Mouse (Mus musculus): ENCODE results near the gene Tor1aip1. TPM values are rescaled to one million over a fixed set of nuclear protein-coding genes. Genes with fewer than 3 reads are reported as not detected.

Tor1aip1 gene
- total RNA-seq, 2 experiments from 2014 or later: 28.5 to 31.2 TPM

- no peak overlapping the region for H3K4me3 ChIP-seq
Measured at GRCm38 (mm10) chr1:156027849-156028248, 8.4 kb downstream of the Tor1aip1 start.

GRCm38 (mm10) chr1:156024831-156025503 lies 11.3 kb downstream of the Tor1aip1 start:
- H3K4me3 ChIP-seq: no peak overlapping the region
- peak in 1 of 2 experiments; percentile 17 for DNase-seq (ENCODE audit: extremely low spot score in 1 of 2, low spot score in 2 of 2)
- intact Hi-C loops (cut with DNase I): no loop called here
- TF ChIP-seq CTCF (IDR thresholded peaks at IDR 0.05): no peak
- no peak overlapping the region for H3K27ac ChIP-seq

More at GRCm38 (mm10) chr1:156027849-156028248, 8.4 kb downstream of the Tor1aip1 start:
- no peak for DNase-seq (ENCODE audit: extremely low spot score in 1 of 2, low spot score in 2 of 2)
- TF ChIP-seq CTCF (IDR thresholded peaks at IDR 0.05): no peak
- H3K27ac ChIP-seq: no peak overlapping the region
- intact Hi-C loops (cut with DNase I): no loop called here

DNA sequence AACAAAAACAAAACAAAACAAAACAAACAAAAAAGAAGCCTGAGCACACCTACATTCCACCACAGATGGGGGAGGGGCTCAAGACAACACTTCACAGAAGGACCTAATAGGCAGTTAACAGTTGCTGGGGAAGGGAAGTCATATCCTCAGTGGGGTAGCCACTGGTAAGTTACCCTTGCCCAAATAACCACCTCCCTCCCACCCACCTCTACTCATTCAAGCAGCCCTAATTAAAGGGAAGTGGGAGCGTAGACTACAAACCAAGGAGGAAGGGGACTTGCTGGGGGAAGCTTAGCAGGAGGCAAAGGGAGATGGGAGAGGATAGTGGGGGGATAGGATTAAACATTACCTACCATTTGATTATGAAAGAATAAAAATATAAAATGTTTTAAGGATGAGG lies 15.9 kb downstream of the Tor1aip1 start:
- TF ChIP-seq CTCF (IDR thresholded peaks at IDR 0.05): no peak
- intact Hi-C loops (cut with DNase I): no loop called here
- no peak for DNase-seq (ENCODE audit: extremely low spot score in 1 of 2, low spot score in 2 of 2)
- Histone ChIP-seq H3K4me3 (no peak overlapping the region), H3K27ac (no peak overlapping the region)

DNA sequence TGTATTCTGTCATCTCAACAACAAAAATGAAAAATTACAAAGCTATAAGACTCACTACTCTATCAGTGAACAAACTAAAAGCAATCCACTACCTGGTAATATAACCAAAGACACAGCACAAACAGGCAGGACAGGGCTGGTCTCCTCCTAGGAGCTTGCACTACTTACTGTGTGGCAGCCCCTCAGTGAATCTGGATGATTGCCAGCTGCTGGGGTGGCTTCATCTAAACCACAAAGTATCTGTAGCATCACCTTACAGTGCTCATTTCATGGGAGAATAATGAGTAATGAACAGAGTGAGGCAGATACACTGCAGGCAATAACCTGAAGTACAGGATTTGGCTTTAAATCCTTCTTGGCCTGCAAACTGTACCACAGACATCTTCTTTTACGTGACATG lies 16.5 kb downstream of the Tor1aip1 start:
- intact Hi-C loops (cut with DNase I): no loop called here
- no peak overlapping the region for H3K27ac ChIP-seq
- no peak for TF ChIP-seq CTCF (IDR thresholded peaks at IDR 0.05)
- no peak overlapping the region for H3K4me3 ChIP-seq
- DNase-seq (ENCODE audit: extremely low spot score in 1 of 2, low spot score in 2 of 2): no peak

DNA sequence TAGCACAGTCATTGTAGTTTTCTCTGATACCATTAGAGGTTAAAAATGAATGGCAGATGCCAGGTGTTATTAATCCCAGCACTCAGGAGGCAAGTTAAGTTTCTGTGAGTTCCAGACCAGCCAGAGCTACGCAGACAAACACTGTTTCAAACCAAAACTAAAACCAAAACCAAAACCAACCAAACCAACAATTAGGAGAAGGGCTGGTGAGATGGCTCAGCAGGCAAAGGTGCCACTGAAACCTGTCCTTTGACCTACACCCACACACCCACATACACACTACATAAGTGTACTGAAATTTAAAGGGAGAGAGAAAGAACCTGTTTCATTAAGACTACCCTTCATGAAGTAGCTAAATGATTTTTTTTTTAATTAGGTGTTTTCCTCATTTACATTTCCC lies 27.3 kb downstream of the Tor1aip1 start:
- Histone ChIP-seq H3K4me3 (no peak overlapping the region), H3K27ac (no peak overlapping the region)
- intact Hi-C loops (cut with DNase I): no loop called here
- no peak for DNase-seq (ENCODE audit: extremely low spot score in 1 of 2, low spot score in 2 of 2)
- TF ChIP-seq CTCF (IDR thresholded peaks at IDR 0.05): no peak

GRCm38 (mm10) chr1:156005906-156006305 lies 30.4 kb downstream of the Tor1aip1 start:
- H3K27ac ChIP-seq: no peak overlapping the region
- intact Hi-C loops (cut with DNase I): no loop called here
- H3K4me3 ChIP-seq: no peak overlapping the region
- DNase-seq (ENCODE audit: extremely low spot score in 1 of 2, low spot score in 2 of 2): no peak
- no peak for TF ChIP-seq CTCF (IDR thresholded peaks at IDR 0.05)

GRCm38 (mm10) chr1:156003201-156003935 lies 32.9 kb downstream of the Tor1aip1 start:
- DNase-seq (ENCODE audit: extremely low spot score in 1 of 2, low spot score in 2 of 2): no peak
- no peak for TF ChIP-seq CTCF (IDR thresholded peaks at IDR 0.05)
- Histone ChIP-seq H3K27ac (no peak overlapping the region), H3K4me3 (no peak overlapping the region)
- intact Hi-C loops (cut with DNase I): no loop called here

GRCm38 (mm10) chr1:156002366-156002765 lies 33.9 kb downstream of the Tor1aip1 start:
- no peak overlapping the region for H3K27ac ChIP-seq
- no peak for DNase-seq (ENCODE audit: extremely low spot score in 1 of 2, low spot score in 2 of 2)
- no peak for TF ChIP-seq CTCF (IDR thresholded peaks at IDR 0.05)
- no peak overlapping the region for H3K4me3 ChIP-seq
- intact Hi-C loops (cut with DNase I): no loop called here

DNA sequence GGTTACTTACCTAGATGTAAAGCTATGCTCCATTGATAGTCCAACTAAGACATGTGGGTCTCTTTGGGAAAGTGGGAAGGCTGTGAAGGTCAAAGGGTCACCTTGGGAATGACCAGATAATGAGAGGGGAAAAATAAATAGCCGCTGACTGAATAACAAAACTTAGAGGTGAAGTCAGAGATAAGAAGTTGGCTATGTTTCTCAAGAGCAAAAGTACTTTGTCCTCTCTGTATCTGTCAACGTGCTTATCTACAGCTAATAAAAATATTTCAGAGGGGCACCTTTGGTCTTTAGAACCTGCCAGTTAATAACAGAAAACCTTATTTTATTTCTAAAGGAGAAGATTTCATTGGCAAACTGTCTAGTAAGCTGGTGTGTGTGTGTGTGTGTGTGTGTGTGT lies 40.7 kb downstream of the Tor1aip1 start:
- intact Hi-C loops (cut with DNase I): no loop called here
- TF ChIP-seq CTCF (IDR thresholded peaks at IDR 0.05): no peak
- no peak overlapping the region for H3K4me3 ChIP-seq
- H3K27ac ChIP-seq: no peak overlapping the region
- no peak for DNase-seq (ENCODE audit: extremely low spot score in 1 of 2, low spot score in 2 of 2)

GRCm38 (mm10) chr1:155994524-155994923 lies 41.8 kb downstream of the Tor1aip1 start:
- intact Hi-C loops (cut with DNase I): no loop called here
- no peak overlapping the region for H3K4me3 ChIP-seq
- no peak for TF ChIP-seq CTCF (IDR thresholded peaks at IDR 0.05)
- no peak for DNase-seq (ENCODE audit: extremely low spot score in 1 of 2, low spot score in 2 of 2)
- no peak overlapping the region for H3K27ac ChIP-seq

- no peak overlapping the region for H3K4me3 ChIP-seq
- intact Hi-C loops (cut with DNase I): no loop called here
- TF ChIP-seq CTCF (IDR thresholded peaks at IDR 0.05): no peak
- H3K27ac ChIP-seq: no peak overlapping the region
- no peak for DNase-seq (ENCODE audit: extremely low spot score in 1 of 2, low spot score in 2 of 2)
Measured at GRCm38 (mm10) chr1:155990391-155990790, 45.9 kb downstream of the Tor1aip1 start.

- no peak overlapping the region for H3K4me3 ChIP-seq
- intact Hi-C loops (cut with DNase I): no loop called here
- TF ChIP-seq CTCF (IDR thresholded peaks at IDR 0.05): no peak
- no peak overlapping the region for H3K27ac ChIP-seq
- DNase-seq (ENCODE audit: extremely low spot score in 1 of 2, low spot score in 2 of 2): no peak
Measured at GRCm38 (mm10) chr1:155989387-155989786, 46.9 kb downstream of the Tor1aip1 start.

DNA sequence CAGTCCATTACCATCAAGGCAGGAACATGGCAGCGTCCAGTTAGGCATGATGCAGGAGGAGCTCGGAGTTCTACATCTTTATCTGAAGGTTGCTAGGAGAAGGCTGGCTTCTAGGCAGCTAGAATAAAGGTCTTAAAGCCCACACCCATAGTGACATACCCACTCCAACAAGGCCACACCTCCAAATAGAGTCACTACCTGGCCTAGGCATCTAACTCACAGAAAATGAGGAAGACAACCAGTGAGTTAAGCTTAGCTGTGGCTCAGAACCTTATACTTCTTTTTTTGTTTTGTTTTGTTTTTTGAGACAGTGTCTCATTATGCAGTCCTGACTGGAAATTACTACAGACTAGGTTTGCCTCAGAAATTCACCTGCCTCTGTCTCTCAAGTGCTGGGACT lies 48.7 kb downstream of the Tor1aip1 start:
- intact Hi-C loops (cut with DNase I): no loop called here
- no peak for TF ChIP-seq CTCF (IDR thresholded peaks at IDR 0.05)
- no peak for DNase-seq (ENCODE audit: extremely low spot score in 1 of 2, low spot score in 2 of 2)
- Histone ChIP-seq H3K27ac (no peak overlapping the region), H3K4me3 (no peak overlapping the region)

Data from left cerebral cortex, adult 2 months (tissue).